Mouse (Mus musculus) bone marrow, adult 2 months (tissue): ENCODE measurements at regions not wholly inside any gene's neighbourhood (a gene's known extent, or its start where the extent isn't known, plus 50 kb on each side); places are given as distances from the start of the nearest gene placed in this dataset.

Experiments
- H3K27ac ChIP-seq: fragments of 200-500 bp; 2 replicates; pipeline ENCODE4 v1.5.1; 2012; ENCODE audit warnings: low read depth, mild to moderate bottlenecking, control low read depth, inconsistent platforms, low read length; ENCODE audit not compliant: control insufficient read depth, poor library complexity, insufficient read depth
- H3K4me1 ChIP-seq: fragments of 200-500 bp; 2 replicates; pipeline ENCODE4 v1.6.1; 2011; ENCODE audit warnings: low read length; ENCODE audit not compliant: control insufficient read depth, insufficient read depth
- H3K4me3 ChIP-seq: fragments of 200-500 bp; replicated peaks from 2 replicates; pipeline ENCODE3; 2011; ENCODE audit warnings: mild to moderate bottlenecking, low read depth, low read length, control low read depth; ENCODE audit not compliant: control insufficient read depth
- CTCF ChIP-seq: fragments of 200-500 bp; IDR thresholded peaks from 2 replicates; pipeline ENCODE4 v1.5.1; 2011; ENCODE audit warnings: low read length, control low read depth; ENCODE audit not compliant: control insufficient read depth, insufficient read depth
- POLR2A ChIP-seq: fragments of 200-500 bp; IDR thresholded peaks from 2 replicates; pipeline ENCODE4 v1.6.1; 2011; ENCODE audit warnings: low read depth, mild to moderate bottlenecking, control low read depth, low read length, borderline replicate concordance; ENCODE audit not compliant: control insufficient read depth
- WGBS: fragments of 180-500 bp; shearing (Covaris S2); methylation state at CpG from one replicate; pipeline ENCODE4 v1.1.7; 2018; 5-methylcytosine and 5-hydroxymethylcytosine counted together

DNA sequence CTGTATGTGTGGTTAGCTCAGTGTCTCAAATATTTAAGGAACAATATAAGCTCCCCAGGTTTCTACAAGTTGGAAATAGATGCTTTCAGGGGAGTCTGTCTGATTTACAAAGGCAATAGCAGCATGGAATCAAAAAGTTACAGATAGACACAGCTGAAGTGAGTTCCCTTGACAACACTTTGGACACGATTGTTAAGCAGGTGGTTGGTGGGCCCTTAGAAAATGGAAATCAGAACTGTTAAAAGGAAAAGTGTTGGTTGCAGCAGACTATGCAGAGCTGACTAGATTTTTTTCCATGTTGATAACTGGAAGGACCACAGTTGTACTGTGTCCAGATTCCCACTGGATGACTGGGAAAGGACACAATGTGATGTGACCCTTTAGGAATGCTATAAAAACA lies 536.6 kb upstream of the Arid1b start:
- Histone ChIP-seq H3K27ac (no peak overlapping the region), H3K4me3 (no peak overlapping the region), H3K4me1 (no peaks in the 10 kb centered on the region)
- WGBS, result 71% methylated on average over 1 of the region's 1 CpGs
- TF ChIP-seq POLR2A (no peak), CTCF (no peak)

- Histone ChIP-seq H3K27ac (no peak overlapping the region), H3K4me1 (no peaks in the 10 kb centered on the region), H3K4me3 (no peak overlapping the region)
- 78% methylated on average over 2 of the region's 2 CpGs for WGBS
- TF ChIP-seq CTCF, result no peak
- TF ChIP-seq POLR2A, result no peak
Observed at GRCm38 (mm10) chr17:4461541-4461940, 532.6 kb upstream of the Arid1b start.

DNA sequence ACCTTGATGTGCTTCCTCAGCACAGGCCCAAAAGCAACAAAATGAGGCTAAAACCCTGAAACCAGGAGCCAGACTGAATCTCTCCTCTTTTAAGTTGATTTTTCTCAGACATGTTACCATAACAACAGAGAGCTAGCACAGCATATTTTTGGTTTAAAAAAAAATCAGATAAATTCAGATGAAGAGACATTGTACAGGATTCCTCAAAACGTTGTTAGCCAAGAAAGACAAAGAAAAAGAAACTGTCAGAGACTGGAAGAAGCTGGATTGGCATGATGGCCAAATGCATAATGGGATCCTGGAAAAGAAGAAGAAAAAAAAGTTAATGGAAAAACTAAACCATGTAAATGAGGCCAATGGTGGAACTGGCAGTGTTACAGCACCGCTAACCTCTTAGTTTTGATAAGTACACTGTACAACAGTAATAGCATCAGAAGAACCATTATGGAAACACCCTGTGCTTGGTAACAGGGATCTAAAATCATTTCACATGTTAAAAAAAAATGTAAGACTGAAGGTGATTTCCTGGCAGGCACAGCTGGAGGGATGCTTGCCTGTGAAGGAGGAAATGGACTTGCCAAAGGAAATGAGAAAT lies 529.7 kb upstream of the Arid1b start:
- WGBS, result 63% methylated on average over 2 of the region's 2 CpGs

GRCm38 (mm10) chr17:4465741-4466140 lies 528.4 kb upstream of the Arid1b start:
- no peak overlapping the region for H3K4me3 ChIP-seq
- 17% methylated on average over 6 of the region's 6 CpGs for WGBS
- no peaks in the 10 kb centered on the region for H3K4me1 ChIP-seq
- no peak overlapping the region for H3K27ac ChIP-seq
- TF ChIP-seq CTCF (no peak), POLR2A (no peak)

More for the DNA sequence above, 529.7 kb upstream of the Arid1b start:
- TF ChIP-seq CTCF (no peak), POLR2A (no peak)
- H3K27ac ChIP-seq, result no peak overlapping the region
- H3K4me3 ChIP-seq, result no peak overlapping the region
- H3K4me1 ChIP-seq, result no peaks in the 10 kb centered on the region

- TF ChIP-seq POLR2A, result no peak
- no peak for TF ChIP-seq CTCF
- H3K4me3 ChIP-seq, result no peak overlapping the region
- WGBS, result 86% methylated on average over 5 of the region's 5 CpGs
- H3K27ac ChIP-seq, result no peak overlapping the region
- H3K4me1 ChIP-seq, result no peaks in the 10 kb centered on the region
Observed at GRCm38 (mm10) chr17:4472412-4472811, 521.7 kb upstream of the Arid1b start.

DNA sequence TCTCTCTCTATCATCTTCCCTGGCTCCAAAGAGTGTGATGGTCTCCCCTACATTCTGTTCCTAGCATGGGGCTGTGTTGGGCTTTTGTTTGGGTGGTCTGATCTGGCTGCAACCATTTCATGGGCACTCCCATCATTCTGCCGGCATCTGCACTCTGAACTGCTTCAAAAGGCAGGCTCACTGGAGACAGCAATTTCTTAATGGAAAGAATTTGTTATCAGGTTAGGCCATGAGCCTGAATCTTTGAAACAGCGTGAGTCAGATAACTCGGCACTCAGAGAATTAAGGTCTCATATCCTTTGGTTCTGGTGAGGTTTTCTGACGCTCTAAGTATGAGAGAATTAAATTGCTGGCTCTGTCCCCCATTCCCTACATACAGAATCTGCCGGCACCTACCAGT lies 519.8 kb upstream of the Arid1b start:
- H3K4me1 ChIP-seq, result no peaks in the 10 kb centered on the region
- no peak overlapping the region for H3K4me3 ChIP-seq
- WGBS, result 73% methylated on average over 5 of the region's 5 CpGs
- no peak for TF ChIP-seq POLR2A
- no peak for TF ChIP-seq CTCF
- H3K27ac ChIP-seq, result no peak overlapping the region

DNA sequence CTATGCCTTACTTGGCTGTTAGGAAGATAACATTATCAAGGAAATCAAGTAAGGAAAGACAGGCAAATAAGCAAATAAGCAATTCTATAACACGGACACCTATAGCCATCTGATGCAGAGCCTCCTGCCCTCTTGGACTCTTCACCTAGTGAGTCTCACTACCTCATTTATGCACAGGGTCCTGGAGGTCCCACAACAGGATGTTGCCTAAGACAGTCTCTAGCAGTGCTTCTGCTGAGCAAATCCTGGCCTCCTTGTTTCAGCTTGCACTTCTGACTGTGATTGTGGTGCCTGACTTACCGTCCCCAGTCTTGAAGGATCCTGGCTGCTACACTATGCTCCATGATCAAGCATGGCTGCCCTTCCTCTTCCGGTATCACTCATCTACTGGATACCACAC lies 518.5 kb upstream of the Arid1b start:
- 61% methylated on average over 3 of the region's 3 CpGs for WGBS
- no peak for TF ChIP-seq POLR2A
- no peak for TF ChIP-seq CTCF

GRCm38 (mm10) chr17:4494392-4494791 lies 499.7 kb upstream of the Arid1b start:
- 50% methylated on average over 2 of the region's 2 CpGs for WGBS
- TF ChIP-seq CTCF, result no peak
- no peak for TF ChIP-seq POLR2A
- no peak overlapping the region for H3K4me3 ChIP-seq

More for the DNA sequence above, 518.5 kb upstream of the Arid1b start:
- Histone ChIP-seq H3K4me3 (no peak overlapping the region), H3K4me1 (no peaks in the 10 kb centered on the region), H3K27ac (no peak overlapping the region)

DNA sequence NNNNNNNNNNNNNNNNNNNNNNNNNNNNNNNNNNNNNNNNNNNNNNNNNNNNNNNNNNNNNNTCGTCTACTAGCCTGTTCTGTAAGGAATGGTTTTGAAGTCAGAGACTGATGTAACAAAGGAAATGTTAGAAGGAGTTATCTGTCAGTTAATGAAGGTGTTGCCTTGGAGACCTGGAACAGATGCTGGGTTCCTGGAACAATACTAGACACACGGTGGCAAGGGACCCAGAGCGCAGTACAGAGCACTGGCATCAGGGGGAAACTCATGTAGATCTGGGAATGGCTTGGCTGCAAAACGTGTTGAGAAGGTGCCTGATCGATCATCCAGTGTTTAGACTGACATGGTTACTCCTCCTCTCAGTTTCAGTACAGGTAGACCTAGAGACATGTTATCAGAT lies 493.6 kb upstream of the Arid1b start:
- TF ChIP-seq CTCF, result no peak
- no peak for TF ChIP-seq POLR2A
- Histone ChIP-seq H3K4me1 (peaks cover 2% of the 10 kb centered on the region; the same call in 1 of the 2 replicates), H3K27ac (no peak overlapping the region), H3K4me3 (no peak overlapping the region)
- 76% methylated on average over 5 of the region's 5 CpGs for WGBS

More at GRCm38 (mm10) chr17:4494392-4494791, 499.7 kb upstream of the Arid1b start:
- Histone ChIP-seq H3K4me1 (no peaks in the 10 kb centered on the region; the same call in none of the 2 replicates), H3K27ac (no peak overlapping the region)
